Mouse (Mus musculus): ENCODE measurements at regions not wholly inside any gene's neighbourhood (a gene's known extent, or its start where the extent isn't known, plus 50 kb on each side); places are given as distances from the start of the nearest gene placed in this dataset.

- no peak for DNase-seq (ENCODE audit: low spot score)
Measured at GRCm38 (mm10) chr5:46578540-46579173, 721.2 kb upstream of the Lcorl start.

DNA sequence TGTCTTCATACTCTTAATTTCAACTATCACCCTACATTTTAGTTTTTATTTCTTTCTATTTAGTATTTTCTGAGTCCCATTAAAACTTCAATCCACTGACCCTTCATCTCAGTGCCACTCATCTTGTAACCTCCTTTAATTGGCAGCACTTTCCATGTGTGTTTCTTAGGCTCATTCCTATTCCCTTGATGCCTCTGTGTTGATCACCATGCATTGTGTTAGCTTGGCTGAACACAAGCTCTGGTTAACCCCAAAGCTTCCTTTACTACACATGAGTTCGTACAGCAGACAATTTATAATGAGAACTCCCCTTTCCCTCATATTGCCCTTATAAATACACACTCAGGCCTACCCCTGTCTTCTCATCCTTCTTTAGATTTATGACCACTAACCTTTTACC, 716.5 kb upstream of the Lcorl start:
- no peak for DNase-seq (ENCODE audit: low spot score)

DNA sequence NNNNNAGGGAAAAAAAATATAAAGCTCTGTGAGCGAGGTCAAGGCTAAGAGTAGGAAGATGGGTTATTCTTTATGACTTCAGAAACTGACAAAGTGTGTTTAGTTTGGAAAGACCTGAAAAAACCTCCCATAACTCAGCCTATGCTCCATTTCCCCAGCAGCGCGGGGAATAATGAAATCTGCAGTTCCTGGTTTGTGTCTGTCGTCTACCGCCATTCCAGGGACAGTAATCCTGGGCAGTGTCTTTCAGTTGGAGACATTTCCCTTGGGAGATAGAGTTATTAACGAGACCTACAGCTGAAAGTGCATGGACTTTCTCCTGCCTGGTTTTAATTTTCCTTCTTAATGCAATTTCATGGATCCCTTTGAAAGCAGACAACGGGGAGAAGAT, 715.9 kb upstream of the Lcorl start:
- DNase-seq (ENCODE audit: low spot score), result peak; percentile 6

DNA sequence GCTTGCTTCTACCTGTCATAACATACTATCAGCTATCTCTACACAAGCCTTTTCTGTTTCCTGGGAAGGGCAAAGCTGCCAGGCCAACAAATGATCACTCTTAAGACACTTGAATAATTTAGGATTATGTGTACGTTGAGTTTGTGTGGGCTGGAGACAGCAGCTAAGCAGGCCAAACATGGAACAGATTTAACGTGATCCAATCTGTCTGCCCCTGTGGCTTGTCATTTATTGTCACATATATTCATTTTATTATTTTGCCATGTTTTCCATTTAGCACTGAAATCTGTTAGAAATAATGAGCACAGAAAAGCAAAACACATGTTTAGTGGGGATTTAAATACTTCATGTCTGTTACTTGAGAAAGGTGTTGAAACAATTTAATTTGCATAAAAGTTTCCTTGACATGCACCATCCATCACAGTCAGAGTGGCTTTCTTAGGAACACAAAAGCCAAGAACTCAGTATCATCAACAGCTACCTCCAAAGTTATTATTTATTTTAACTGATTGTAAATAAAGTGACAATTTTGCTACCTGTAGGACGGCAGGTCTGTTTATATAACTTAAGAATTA, 699.4 kb upstream of the Lcorl start:
- DNase-seq (ENCODE audit: low spot score), result no peak

- DNase-seq (ENCODE audit: low spot score), result no peak
Measured at GRCm38 (mm10) chr5:46541333-46542324, 684.2 kb upstream of the Lcorl start.

All from embryo, embryonic 10 days (tissue).